Comparison of ENCODE assay signal across 8 mouse cellular contexts in genomic region chr14:11553273-11553665, GRCm38 (mm10). TPM values are rescaled to one million over a fixed set of nuclear protein-coding genes. Genes with fewer than 3 reads are reported as not detected.
DNase-seq lines count a peak whose midpoint lies in the region; ATAC-seq and TF ChIP-seq lines count a peak whose summit lies in the region.

Gene Ptprg, plus strand, starts transcription at chr14:11553532.

- no peak for DNase-seq in spleen, adult 2 months (ENCODE audit: low read depth in 1 of 2, low spot score in 2 of 2)
- no peak for DNase-seq in spleen, adult 12 weeks (ENCODE audit: low spot score)
- peak; percentile 91 for DNase-seq in heart, adult 8-10 months (ENCODE audit: low spot score)
- peak; percentile 87 to 90 for DNase-seq in kidney, adult 8-10 months
- DNase-seq in left cerebral cortex, postnatal 4 days = peak; percentile 93

- TF ChIP-seq POLR2A in spleen, adult 2 months (IDR thresholded peaks at IDR 0.05; ENCODE audit: low read depth, low read length) = no peak

- 4% methylated on average over 38 of the region's 40 CpGs for WGBS in spleen, adult 2 months
- WGBS in embryonic facial prominence, embryonic 15.5 days = 0% methylated on average over 40 of the region's 40 CpGs
- under 1% methylated on average over 40 of the region's 40 CpGs for WGBS in midbrain, embryonic 12.5 days
- under 1% methylated on average over 40 of the region's 40 CpGs for WGBS in stomach, embryonic 15.5 days

- peak within 1 kb of the TSS; percentile 95 for H3K4me2 ChIP-seq in embryonic facial prominence, embryonic 15.5 days (replicated peaks)
- H3K4me2 ChIP-seq in midbrain, embryonic 12.5 days (replicated peaks) = peak within 1 kb of the TSS; percentile 77
- H3K4me2 ChIP-seq in stomach, embryonic 15.5 days = peak within 1 kb of the TSS; percentile 88

- peak within 1 kb of the TSS; percentile 77 for H3K9ac ChIP-seq in embryonic facial prominence, embryonic 15.5 days
- H3K9ac ChIP-seq in midbrain, embryonic 12.5 days (replicated peaks) = peak within 1 kb of the TSS; percentile 81
- peak within 1 kb of the TSS; percentile 87 for H3K9ac ChIP-seq in stomach, embryonic 15.5 days

- H3K4me3 ChIP-seq in spleen, adult 2 months (ENCODE audit: extremely low read depth, insufficient read depth, insufficient read length) = peak within 1 kb of the TSS; percentile 41; the same call in 1 of the 2 replicates
- peak within 1 kb of the TSS; percentile 65 for H3K4me3 ChIP-seq in embryonic facial prominence, embryonic 15.5 days (replicated peaks)
- H3K4me3 ChIP-seq in midbrain, embryonic 12.5 days = peak within 1 kb of the TSS; percentile 64
- H3K4me3 ChIP-seq in stomach, embryonic 15.5 days (replicated peaks) = peak within 1 kb of the TSS; percentile 85

- peak within 1 kb of the TSS; percentile 70 for H3K27ac ChIP-seq in spleen, adult 2 months (ENCODE audit: insufficient read depth, low read length)
- peak within 1 kb of the TSS; percentile 99 for H3K27ac ChIP-seq in embryonic facial prominence, embryonic 15.5 days (replicated peaks)
- peak within 1 kb of the TSS; percentile 94 for H3K27ac ChIP-seq in midbrain, embryonic 12.5 days (replicated peaks)
- H3K27ac ChIP-seq in stomach, embryonic 15.5 days = peak within 1 kb of the TSS; percentile 98

- no peak for TF ChIP-seq CTCF in spleen, adult 2 months (IDR thresholded peaks at IDR 0.05; ENCODE audit: extremely low read depth, insufficient read depth, insufficient read length, insufficient replicate concordance)

- H3K27me3 ChIP-seq in spleen, adult 2 months (ENCODE audit: control insufficient read depth, insufficient read depth, low read length) = peaks cover 3% of the 10 kb centered on the region; the same call in 1 of the 2 replicates
- no peaks in the 10 kb centered on the region for H3K27me3 ChIP-seq in embryonic facial prominence, embryonic 15.5 days
- peaks cover 9% of the 10 kb centered on the region; the same call in 1 of the 2 replicates for H3K27me3 ChIP-seq in midbrain, embryonic 12.5 days
- H3K27me3 ChIP-seq in stomach, embryonic 15.5 days (replicated peaks) = no peaks in the 10 kb centered on the region

- no peaks in the 10 kb centered on the region; the same call in 1 of the 2 replicates for H3K4me1 ChIP-seq in spleen, adult 2 months (ENCODE audit: control insufficient read depth, insufficient read depth, insufficient read length)
- H3K4me1 ChIP-seq in embryonic facial prominence, embryonic 15.5 days = peaks cover 22% of the 10 kb centered on the region
- H3K4me1 ChIP-seq in midbrain, embryonic 12.5 days = peaks cover 16% of the 10 kb centered on the region
- peaks cover 23% of the 10 kb centered on the region for H3K4me1 ChIP-seq in stomach, embryonic 15.5 days

- intact Hi-C loops in left cerebral cortex, postnatal 4 days (cut with DNase I) = loop anchor here (5.0 kb wide), 1 partner anchor 589 kb away; no protein-coding TSS in a partner anchor

- peak; percentile 85 for ATAC-seq in embryonic facial prominence, embryonic 15.5 days (ENCODE audit: insufficient number of reproducible peaks, low FRiP score, low TSS enrichment, low read depth)
- peak; percentile 84 for ATAC-seq in midbrain, embryonic 12.5 days (ENCODE audit: low FRiP score, low read depth)
- peak; percentile 83 for ATAC-seq in stomach, embryonic 15.5 days (ENCODE audit: insufficient read depth, low FRiP score, low read depth)

- H3K9me3 ChIP-seq in embryonic facial prominence, embryonic 15.5 days (replicated peaks) = no peaks in the 10 kb centered on the region
- H3K9me3 ChIP-seq in midbrain, embryonic 12.5 days = no peaks in the 10 kb centered on the region
- no peaks in the 10 kb centered on the region for H3K9me3 ChIP-seq in stomach, embryonic 15.5 days

- no peaks in the 10 kb centered on the region for H3K36me3 ChIP-seq in spleen, adult 2 months (ENCODE audit: control insufficient read depth, insufficient read depth, low read length)
- no peaks in the 10 kb centered on the region for H3K36me3 ChIP-seq in embryonic facial prominence, embryonic 15.5 days
- no peaks in the 10 kb centered on the region for H3K36me3 ChIP-seq in midbrain, embryonic 12.5 days
- H3K36me3 ChIP-seq in stomach, embryonic 15.5 days = no peaks in the 10 kb centered on the region

RNA-seq across cellular contexts. Expression of gene Ptprg, which starts in this region (rescaled TPM):
- polyA plus RNA-seq in spleen, adult 2 months (2012; rRNA removed) = 4.9 and 7.3 TPM in 2 replicates
- 21.6 and 25.6 TPM in 2 replicates for polyA plus RNA-seq in embryonic facial prominence, embryonic 15.5 days (2015; fragmentation: Nextera tagmentation; extraction: Ambion mirVana)
- 10 to 100 TPM; 43.4 to 66.5 (median 48.8) TPM for total RNA-seq in heart, adult 8-10 months (2022)
- 100 to 1,000 TPM; 127 to 141 TPM for total RNA-seq in left cerebral cortex, postnatal 4 days (2021)
- polyA plus RNA-seq in midbrain, embryonic 12.5 days (2016; fragmentation: Nextera tagmentation; extraction: Ambion mirVana) = 39.9 and 47.4 TPM in 2 replicates
- 22.9 and 24.1 TPM in 2 replicates for polyA plus RNA-seq in stomach, embryonic 15.5 days (2015; fragmentation: Nextera tagmentation; extraction: Ambion mirVana)

Comparison
In these comparisons a context has a peak if more than half of its experiments do, and no peak if none do; other contexts are left out.
1. DNase-seq: peak in heart, adult 8-10 months (single experiment), kidney, adult 8-10 months (2 of 2) and left cerebral cortex, postnatal 4 days (single experiment); none in spleen, adult 2 months (0 of 2) and spleen, adult 12 weeks (single experiment).
2. Peak in every context shown above with its lines, with median percentiles within 50 percentile points of each other: H3K27ac ChIP-seq, H3K4me3 ChIP-seq, ATAC-seq, H3K4me2 ChIP-seq and H3K9ac ChIP-seq.